Mouse (Mus musculus) heart, postnatal 0 days (tissue): ENCODE measurements around the gene Ndc1. TPM values are rescaled to one million over a fixed set of nuclear protein-coding genes. Genes with fewer than 3 reads are reported as not detected.
"Not testable (repeated sequence)": the region's sequence is repeated elsewhere in the genome, so short reads cannot be mapped to it uniquely, and the experiment has no call there.

Source experiments
- ATAC-seq: fragments of 200-750 bp; cut with Nextera tagmentation; 2 replicates; pipeline ENCODE4 v1.8.0; 2017; ENCODE audit warnings: low read depth, moderate number of reproducible peaks, moderate library complexity; ENCODE audit not compliant: insufficient read depth
- DNase-seq: peaks from one replicate; pipeline ENCODE4 v3.0.0-alpha.2; 2016; ENCODE audit warnings: low spot score
- H3K27ac ChIP-seq: fragments of 300-500 bp; sonication (generic); 2 replicates; pipeline ENCODE4 v1.5.1; 2014; ENCODE audit warnings: low read depth, mild to moderate bottlenecking
- H3K27me3 ChIP-seq: fragments of 300-500 bp; sonication (generic); 2 replicates; pipeline ENCODE4 v1.6.1; 2014; ENCODE audit warnings: low read length, mixed read lengths; ENCODE audit not compliant: control insufficient read depth, insufficient read depth
- H3K36me3 ChIP-seq: fragments of 300-500 bp; sonication (generic); replicated peaks from 2 replicates; pipeline ENCODE4 v1.6.1; 2014; ENCODE audit warnings: low read length, mixed read lengths; ENCODE audit not compliant: control insufficient read depth, insufficient read depth
- H3K4me1 ChIP-seq: fragments of 300-500 bp; sonication (generic); 2 replicates; pipeline ENCODE4 v1.6.1; 2014; ENCODE audit warnings: antibody characterized with exemption; ENCODE audit not compliant: control insufficient read depth, insufficient read depth
- H3K4me2 ChIP-seq: fragments of 300-500 bp; sonication (generic); 2 replicates; pipeline ENCODE4 v1.6.1; 2014; ENCODE audit warnings: low read depth, mild to moderate bottlenecking, low read length, moderate library complexity
- H3K4me3 ChIP-seq: fragments of 300-500 bp; sonication (generic); 2 replicates; pipeline ENCODE4 v1.5.1; 2014; ENCODE audit warnings: low read depth, low read length
- H3K9ac ChIP-seq: fragments of 300-500 bp; sonication (generic); replicated peaks from 2 replicates; pipeline ENCODE4 v1.6.1; 2014; ENCODE audit warnings: low read depth, low read length, mixed read lengths
- H3K9me3 ChIP-seq: fragments of 300-500 bp; sonication (generic); replicated peaks from 2 replicates; pipeline ENCODE4 v1.6.1; 2016; ENCODE audit warnings: low read length; ENCODE audit not compliant: control insufficient read depth
- CTCF ChIP-seq: IDR thresholded peaks from 2 replicates; pipeline ENCODE4 v1.5.1; 2016; ENCODE audit warnings: antibody characterized with exemption, control low read depth, low read depth
- EP300 ChIP-seq: IDR thresholded peaks from 2 replicates; pipeline ENCODE4 v1.6.1; 2016; ENCODE audit warnings: antibody characterized with exemption, low read depth
- WGBS: fragments of 180-500 bp; shearing (Covaris S2); extraction: QIAGEN DNeasy Blood & Tissue Kit; methylation state at CpG from one replicate; pipeline ENCODE4 v1.1.7; 2014; 5-methylcytosine and 5-hydroxymethylcytosine counted together
- polyA plus RNA-seq: library from polyadenylated mRNA; unstranded; fragments of >200 nt; fragmentation: Nextera tagmentation; extraction: Ambion mirVana; gene quantifications from 2 replicates; pipeline ENCODE4 v1.2.1, GENCODE M21; 2015
- total RNA-seq: library from RNA; depleted of rRNA; stranded (reverse); fragments of >200 nt; gene quantifications from 2 replicates; pipeline ENCODE4 v1.2.3, GENCODE M21; 2014; ENCODE audit warnings: low replicate concordance

The Ndc1 gene
- total and polyA plus RNA-seq, 2 experiments from 2014 or later: 8.3 to 27.9 TPM

DNA sequence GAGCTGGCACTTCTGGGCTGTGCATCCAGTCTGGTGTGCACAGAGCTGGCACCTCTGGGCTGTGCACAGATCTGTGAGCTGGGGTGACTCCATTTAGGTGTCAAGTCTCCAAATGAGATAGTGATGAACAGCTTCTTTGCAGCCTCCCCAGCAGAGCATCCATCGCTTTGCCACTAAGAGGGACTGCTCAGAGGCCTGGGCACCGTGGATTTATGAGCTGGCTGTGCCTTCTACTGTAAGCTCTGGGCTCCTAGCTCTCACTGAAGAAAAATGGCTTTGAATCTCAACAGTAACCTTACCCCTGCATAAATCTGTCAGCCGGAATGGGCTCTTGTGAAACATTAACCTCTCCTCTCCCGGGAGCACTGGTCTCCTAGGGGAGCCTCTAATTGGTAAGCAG, 13.0 kb upstream of the Ndc1 start:
- TF ChIP-seq CTCF (no peak), EP300 (no peak)
- Histone ChIP-seq H3K4me1 (no peaks in the 10 kb centered on the region), H3K27me3 (no peaks in the 10 kb centered on the region), H3K36me3 (peaks cover 5% of the 10 kb centered on the region), H3K4me3 (no peak overlapping the region), H3K9ac (no peak overlapping the region), H3K9me3 (no peaks in the 10 kb centered on the region), H3K27ac (no peak overlapping the region), H3K4me2 (no peak overlapping the region)
- 69% methylated on average over 4 of the region's 4 CpGs for WGBS
- DNase-seq: no peak
- no peak for ATAC-seq

- not testable (repeated sequence) for DNase-seq
Observed at GRCm38 (mm10) chr4:107357172-107357571, 10.4 kb upstream of the Ndc1 start.

GRCm38 (mm10) chr4:107358460-107358859, 9.1 kb upstream of the Ndc1 start:
- Histone ChIP-seq H3K9ac (no peak overlapping the region), H3K27me3 (no peaks in the 10 kb centered on the region), H3K4me3 (no peak overlapping the region), H3K36me3 (no peaks in the 10 kb centered on the region; the same call in 1 of the 2 replicates), H3K4me2 (no peak overlapping the region), H3K27ac (no peak overlapping the region), H3K9me3 (no peaks in the 10 kb centered on the region), H3K4me1 (no peaks in the 10 kb centered on the region)
- DNase-seq (no peak), ATAC-seq (no peak)
- TF ChIP-seq CTCF (no peak), EP300 (no peak)
- WGBS: 89% methylated on average over 3 of the region's 3 CpGs

More at GRCm38 (mm10) chr4:107357172-107357571, 10.4 kb upstream of the Ndc1 start:
- not testable (repeated sequence) for H3K4me3 ChIP-seq, H3K27ac ChIP-seq, ATAC-seq, H3K36me3 ChIP-seq, H3K9me3 ChIP-seq, H3K9ac ChIP-seq, H3K4me1 ChIP-seq, H3K4me2 ChIP-seq, H3K27me3 ChIP-seq
- 54% methylated on average over 8 of the region's 8 CpGs for WGBS

GRCm38 (mm10) chr4:107360457-107361145, 7.0 kb upstream of the Ndc1 start:
- H3K4me3 ChIP-seq: no peak overlapping the region
- 83% methylated on average over 7 of the region's 7 CpGs for WGBS
- no peak overlapping the region for H3K4me2 ChIP-seq
- H3K4me1 ChIP-seq: no peaks in the 10 kb centered on the region
- H3K9ac ChIP-seq: no peak overlapping the region
- DNase-seq (no peak), ATAC-seq (no peak)
- H3K27ac ChIP-seq: no peak overlapping the region
- TF ChIP-seq EP300 (no peak), CTCF (no peak)
- no peaks in the 10 kb centered on the region for H3K27me3 ChIP-seq
- no peaks in the 10 kb centered on the region for H3K9me3 ChIP-seq
- no peaks in the 10 kb centered on the region; the same call in 1 of the 2 replicates for H3K36me3 ChIP-seq

DNA sequence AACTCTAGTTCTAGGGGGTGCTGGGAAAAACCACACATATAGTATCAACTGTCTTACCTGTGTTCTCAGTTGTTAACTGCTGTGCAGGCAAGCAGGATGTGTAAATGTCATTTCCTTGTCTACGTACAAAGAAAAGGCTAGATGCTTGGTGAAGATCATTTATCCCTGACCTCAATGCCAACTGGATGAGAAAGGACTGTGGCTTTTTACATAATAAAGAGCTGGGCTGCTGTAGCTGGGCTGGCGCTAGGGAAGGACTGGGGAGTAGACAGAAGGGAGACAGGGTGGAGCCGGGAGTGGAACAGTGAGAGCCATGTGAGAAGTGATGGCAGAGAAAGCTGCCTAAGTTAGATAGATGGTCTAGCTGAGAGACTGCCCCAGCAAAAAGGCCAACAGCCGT, 4.8 kb upstream of the Ndc1 start:
- DNase-seq (no peak), ATAC-seq (no peak)
- Histone ChIP-seq H3K27ac (no peak overlapping the region), H3K9me3 (no peaks in the 10 kb centered on the region), H3K9ac (no peak overlapping the region), H3K27me3 (no peaks in the 10 kb centered on the region), H3K4me1 (no peaks in the 10 kb centered on the region), H3K4me3 (no peak overlapping the region), H3K4me2 (no peak overlapping the region), H3K36me3 (no peaks in the 10 kb centered on the region; the same call in 1 of the 2 replicates)
- no peak for TF ChIP-seq CTCF
- no peak for TF ChIP-seq EP300
- 73% methylated on average over 4 of the region's 4 CpGs for WGBS

GRCm38 (mm10) chr4:107363573-107363972, 4.0 kb upstream of the Ndc1 start:
- Histone ChIP-seq H3K4me1 (peaks cover 4% of the 10 kb centered on the region; the same call in 1 of the 2 replicates), H3K27me3 (no peaks in the 10 kb centered on the region), H3K27ac (no peak overlapping the region), H3K4me3 (no peak overlapping the region), H3K36me3 (no peaks in the 10 kb centered on the region; the same call in 1 of the 2 replicates), H3K9me3 (no peaks in the 10 kb centered on the region), H3K4me2 (no peak overlapping the region), H3K9ac (no peak overlapping the region)
- no peak for ATAC-seq
- no peak for DNase-seq
- TF ChIP-seq CTCF (no peak), EP300 (no peak)
- 77% methylated on average over 6 of the region's 6 CpGs for WGBS
